Mouse (Mus musculus) adrenal gland, adult (tissue): ENCODE measurements around the gene Ctsj.
"Not testable (repeated sequence)": the region's sequence is repeated elsewhere in the genome, so short reads cannot be mapped to it uniquely, and the experiment has no call there.

Experiments
- DNase-seq, 2 experiments: peaks; one replicate each; pipeline ENCODE4 v3.0.0; 2022 to 2023; ENCODE audit warnings: low spot score in 1 of 2; ENCODE audit not compliant: inconsistent age in 2 of 2

Gene Ctsj

DNA sequence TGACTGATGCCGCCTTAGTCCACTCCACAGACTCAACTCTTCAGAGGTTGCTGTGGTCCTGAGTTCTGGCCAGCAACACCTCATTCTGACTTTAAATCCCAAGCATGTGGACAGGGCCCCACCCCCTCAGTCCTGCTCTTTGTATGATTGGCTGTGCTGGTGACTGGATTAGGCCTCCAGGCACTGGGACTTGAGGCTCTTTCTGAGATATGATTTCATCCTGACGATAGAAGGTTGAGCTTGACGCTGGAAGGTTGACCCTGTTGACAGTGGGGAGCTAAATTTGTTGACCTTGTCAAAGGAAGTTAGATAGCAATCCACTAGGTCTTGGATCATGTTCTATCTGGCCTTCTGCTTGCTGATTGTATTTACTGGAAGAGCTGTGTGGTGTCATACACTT lies at the start of gene Ctsj:
Gene Ctsj, minus strand, starts transcription at position 101 of the 400 bp plus-strand sequence.
- no peak for DNase-seq

DNA sequence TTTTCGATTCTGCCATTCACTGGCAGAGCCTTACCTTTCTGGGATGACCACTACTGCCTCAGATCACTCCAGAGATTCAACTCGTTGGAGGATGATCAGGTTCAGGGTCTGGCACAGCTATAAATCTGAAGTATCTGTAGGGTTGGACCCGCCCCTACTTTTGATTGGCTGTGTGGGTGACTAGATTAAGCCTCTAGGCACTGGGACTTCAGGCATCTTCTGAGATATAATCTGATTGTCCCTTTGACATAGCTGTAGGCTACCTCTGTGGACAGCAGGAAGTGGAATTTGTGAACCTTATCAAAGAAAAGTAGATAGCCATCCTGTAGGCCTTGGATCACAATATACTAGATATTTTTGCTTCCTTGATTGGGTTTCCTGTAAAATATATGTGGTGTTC lies 34.8 kb upstream of the Ctsj start, which contains the start of gene Ctsq:
Gene Ctsq, minus strand, starts transcription at position 101 of the 400 bp plus-strand sequence.
- DNase-seq = no peak

DNA sequence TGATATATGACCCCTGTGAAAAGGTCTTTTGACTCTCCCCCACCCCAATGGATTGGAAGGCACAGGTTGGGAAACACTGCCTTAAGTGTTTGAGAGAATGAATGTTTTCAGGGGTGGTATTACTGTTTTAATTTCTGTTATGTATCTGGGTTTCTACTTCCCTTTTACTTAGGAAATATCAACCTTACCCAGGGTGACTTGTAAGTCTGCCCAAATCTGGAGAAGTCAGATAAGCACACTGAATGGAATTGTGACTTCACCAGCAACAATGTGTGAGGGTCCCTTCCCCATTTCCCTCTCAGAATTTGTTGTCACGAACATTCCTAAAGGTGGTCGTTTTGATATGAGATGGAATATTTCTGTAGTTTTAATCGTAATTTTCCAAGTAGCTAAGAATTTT lies 17.0 kb upstream of the Ctsj start:
- no peak for DNase-seq

DNA sequence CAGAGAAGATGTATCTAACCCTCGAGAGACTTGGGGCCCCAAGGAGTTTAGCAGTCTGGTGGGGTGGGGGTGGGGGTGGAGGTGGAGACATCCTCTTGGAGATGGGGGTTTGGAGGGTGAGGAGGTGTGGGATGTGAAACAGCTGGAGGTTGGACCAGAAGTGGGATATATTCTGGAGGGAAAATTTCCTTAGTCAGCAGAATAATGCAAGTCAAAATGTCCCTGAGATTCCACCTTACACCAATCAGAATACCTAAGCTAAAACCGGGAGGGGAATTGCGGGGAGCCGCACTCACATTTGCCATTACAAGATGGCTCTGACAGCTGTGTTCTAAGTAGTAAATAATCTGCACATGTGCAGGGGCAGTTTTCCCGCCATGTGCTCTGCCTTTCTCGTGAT lies 16.1 kb upstream of the Ctsj start:
- no peak for DNase-seq

DNA sequence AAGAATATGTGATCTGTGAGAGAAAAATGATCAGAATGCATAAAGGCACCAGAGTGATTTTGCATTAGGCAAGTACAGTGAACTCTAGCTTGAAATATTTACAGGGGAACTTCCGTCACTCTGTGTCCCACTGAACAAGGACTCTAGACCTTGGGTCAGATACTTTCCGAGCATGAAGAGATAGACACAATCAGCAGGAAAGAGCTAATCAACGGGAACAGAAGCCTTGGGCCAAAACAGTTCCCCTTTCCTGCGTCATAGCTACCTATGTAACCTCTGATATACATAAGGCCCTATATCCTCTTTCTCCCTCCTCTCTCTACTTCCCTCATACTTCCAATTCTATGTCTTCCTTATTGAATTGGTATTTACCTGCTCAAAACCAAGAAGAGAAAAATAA lies 4.4 kb upstream of the Ctsj start:
- no peak for DNase-seq

DNA sequence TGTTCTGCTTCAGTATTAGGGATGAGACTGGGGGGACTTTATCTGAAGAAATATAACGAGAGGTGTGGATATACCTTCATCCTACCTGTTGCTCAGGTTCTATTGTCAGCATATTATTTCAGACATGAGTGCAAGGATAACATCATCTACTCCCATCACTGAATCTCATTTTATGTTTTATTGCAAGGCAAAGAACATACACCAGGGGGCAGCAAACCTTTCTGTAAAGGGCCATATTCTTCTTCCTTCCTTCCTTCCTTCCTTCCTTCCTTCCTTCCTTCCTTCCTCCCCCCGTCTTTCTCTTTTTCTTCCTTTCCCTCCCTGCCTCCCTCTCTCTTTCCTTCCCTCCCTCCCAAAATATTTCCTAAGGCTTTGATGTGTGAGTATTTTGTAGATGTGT lies 8.2 kb downstream of the Ctsj start:
- DNase-seq = peak in 1 of 2 experiments; percentile 32

DNA sequence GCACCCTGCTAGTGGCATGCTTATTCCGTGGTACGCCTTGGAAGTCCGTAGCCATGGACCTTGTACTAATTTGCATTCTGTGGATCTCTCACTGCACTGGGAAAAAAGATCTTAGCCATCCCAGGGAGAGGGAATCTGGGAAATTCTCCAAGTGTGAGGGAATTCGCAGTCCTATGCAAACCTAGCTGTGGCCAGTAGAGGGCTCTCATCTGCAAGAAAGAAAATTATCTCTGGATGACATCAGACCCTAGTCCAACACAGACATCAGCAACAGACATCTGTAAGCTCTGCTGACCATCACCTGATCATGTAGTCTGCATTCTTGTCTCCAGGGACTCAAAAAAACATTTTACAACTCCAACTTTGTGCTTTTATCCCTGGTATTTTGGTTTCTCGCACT lies 18.8 kb downstream of the Ctsj start:
- not testable (repeated sequence) for DNase-seq

DNA sequence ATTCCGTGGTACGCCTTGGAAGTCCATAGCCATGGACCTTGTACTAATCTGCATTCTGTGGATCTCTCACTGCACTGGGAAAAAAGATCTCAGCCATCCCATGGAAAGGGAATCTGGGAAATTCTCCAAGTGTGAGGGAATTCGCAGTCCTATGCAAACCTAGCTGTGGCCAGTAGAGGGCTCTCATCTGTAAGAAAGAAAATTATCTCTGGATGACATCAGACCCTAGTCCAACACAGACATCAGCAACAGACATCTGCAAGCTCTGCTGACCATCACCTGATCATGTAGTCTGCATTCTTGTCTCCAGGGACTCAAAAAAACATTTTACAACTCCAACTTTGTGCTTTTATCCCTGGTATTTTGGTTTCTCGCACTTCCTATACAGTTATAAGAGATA lies 33.4 kb downstream of the Ctsj start:
- peak in 1 of 2 experiments; percentile 35 for DNase-seq

DNA sequence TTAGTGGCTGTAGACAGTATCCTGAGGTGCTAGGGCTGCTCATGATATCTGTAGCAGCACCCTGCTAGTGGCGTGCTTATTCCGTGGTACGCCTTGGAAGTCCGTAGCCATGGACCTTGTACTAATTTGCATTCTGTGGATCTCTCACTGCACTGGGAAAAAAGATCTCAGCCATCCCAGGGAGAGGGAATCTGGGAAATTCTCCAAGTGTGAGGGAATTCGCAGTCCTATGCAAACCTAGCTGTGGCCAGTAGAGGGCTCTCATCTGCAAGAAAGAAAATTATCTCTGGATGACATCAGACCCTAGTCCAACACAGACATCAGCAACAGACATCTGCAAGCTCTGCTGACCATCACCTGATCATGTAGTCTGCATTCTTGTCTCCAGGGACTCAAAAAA lies 41.8 kb downstream of the Ctsj start:
- DNase-seq = peak; percentile 5 to 58

DNA sequence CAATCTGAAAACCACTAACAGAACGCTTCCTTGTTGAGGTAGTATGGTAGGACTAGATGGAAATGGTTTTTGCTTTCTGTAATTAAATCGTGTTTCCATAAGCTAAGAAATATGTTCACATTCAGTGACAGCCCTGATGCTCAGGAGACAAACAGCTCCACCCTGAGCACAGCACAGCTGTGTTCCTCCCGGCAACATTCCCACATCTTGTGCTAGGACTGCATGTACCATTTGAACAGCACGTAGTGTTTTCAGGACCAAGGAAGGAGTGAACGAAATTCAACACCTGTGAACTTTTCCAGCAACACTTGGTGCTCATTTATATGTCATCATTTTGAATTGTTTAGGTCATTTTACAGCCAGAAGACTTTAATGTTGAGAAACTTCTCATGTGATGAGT lies 44.1 kb downstream of the Ctsj start:
- peak in 1 of 2 experiments; percentile 24 for DNase-seq
